Mouse (Mus musculus) megakaryocyte, adult 5-6 weeks (primary cell): ENCODE measurements around the gene Lrrk2. TPM values are rescaled to one million over a fixed set of nuclear protein-coding genes. Genes with fewer than 3 reads are reported as not detected.
"Not testable (repeated sequence)": the region's sequence is repeated elsewhere in the genome, so short reads cannot be mapped to it uniquely, and the experiment has no call there.

Experiments used
- ATAC-seq: 2 replicates; pipeline ENCODE4 v1.8.0; 2016; ENCODE audit warnings: mild to moderate bottlenecking, inconsistent platforms; ENCODE audit not compliant: poor library complexity, severe bottlenecking
- total RNA-seq, 2 experiments: library from RNA; stranded (forward) in 1 of 2; stranded (reverse) in 1 of 2; fragments of 153-499, 151-499 nt in 1 of 2; fragments of 221-1000, 200-1000 nt in 1 of 2; gene quantifications; 2 replicates each; pipeline versions ENCODE4 v1.2.3 to v1.2.4; 2015 to 2017

Lrrk2 gene
- total RNA-seq, 2 experiments from 2014 or later: 69.0 to 80.1 TPM

- ATAC-seq: no peak
Observed at GRCm38 (mm10) chr15:91788338-91788737, 115.4 kb downstream of the Lrrk2 start.

DNA sequence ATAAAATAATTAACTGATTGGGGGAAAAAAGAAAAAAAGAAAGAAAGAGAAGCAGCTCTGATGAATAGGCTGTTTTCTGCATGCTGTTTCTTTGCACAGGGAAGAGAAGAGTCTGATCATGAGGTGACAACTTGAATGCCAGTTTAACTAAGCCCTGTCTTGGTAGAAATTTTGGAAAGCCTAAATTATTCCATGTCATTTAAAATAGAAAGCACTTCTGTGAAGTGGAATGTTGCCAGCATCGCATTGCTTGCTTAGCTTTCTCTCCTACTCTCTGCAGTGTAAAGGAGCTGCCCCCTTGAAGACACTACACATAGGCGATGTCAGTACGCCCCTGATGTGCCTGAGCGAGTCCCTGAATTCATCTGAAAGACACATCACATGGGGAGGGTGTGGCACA, 133.5 kb downstream of the Lrrk2 start:
- no peak for ATAC-seq

DNA sequence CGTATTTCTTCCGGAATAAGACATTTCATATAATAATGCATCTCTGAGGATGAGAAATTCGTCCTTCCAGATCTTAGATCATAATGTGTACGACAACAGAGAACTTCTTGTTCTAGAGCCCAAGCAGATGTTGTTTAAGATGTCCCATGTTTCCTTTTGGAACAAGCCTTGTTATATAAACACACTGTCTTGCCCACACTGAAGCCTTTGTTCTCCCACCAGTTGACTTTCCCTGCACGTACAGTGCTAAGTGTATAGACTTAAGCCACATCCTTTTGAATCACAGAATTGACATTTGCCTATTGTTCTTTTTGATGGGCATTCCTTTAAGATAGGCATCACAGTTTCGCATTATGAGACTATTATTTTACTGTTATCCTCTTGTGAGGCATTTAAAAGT, 162.3 kb downstream of the Lrrk2 start:
- no peak for ATAC-seq

GRCm38 (mm10) chr15:91837965-91838364, 165.0 kb downstream of the Lrrk2 start, which contains the start of gene Smgc:
Gene Smgc (plus strand): TSS chr15:91838265.
- no peak for ATAC-seq

DNA sequence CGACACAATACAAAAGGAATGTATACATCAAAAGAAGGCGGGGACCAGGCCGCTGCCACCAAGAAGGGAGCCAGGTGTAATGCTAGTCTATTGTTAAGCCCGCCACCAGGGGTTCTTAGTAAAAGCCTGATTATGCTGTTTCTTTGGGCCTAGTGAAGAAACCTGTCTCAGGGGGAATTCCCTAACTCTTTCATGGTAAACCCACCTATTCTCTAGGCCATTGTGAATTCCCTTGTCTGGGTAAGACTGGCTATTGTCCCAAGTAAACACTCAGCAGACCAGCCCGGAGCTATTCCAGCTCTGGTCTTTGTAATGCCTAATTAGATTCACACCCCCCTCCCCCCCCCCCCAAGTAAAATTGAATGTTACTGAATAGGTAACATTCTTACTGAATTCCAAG, 191.2 kb downstream of the Lrrk2 start:
- ATAC-seq: not testable (repeated sequence)

Other genes with a start within 250 kb of the Lrrk2 start
- gene Slc2a13, start 99.9 kb upstream of the Lrrk2 start, total RNA-seq (2015): not detected in 2 replicates
- 0.07 TPM in 1 of 2 replicates, not detected in the other for gene Slc2a13, start 99.9 kb upstream of the Lrrk2 start, total RNA-seq (2017)
- 0.27 TPM in 1 of 2 replicates, not detected in the other for gene Smgc, start 165.1 kb downstream of the Lrrk2 start, total RNA-seq (2015)
- not detected in 2 replicates for gene Smgc, start 165.1 kb downstream of the Lrrk2 start, total RNA-seq (2017)